Mouse (Mus musculus): ENCODE data around the gene Cav3. TPM values are rescaled to one million over a fixed set of nuclear protein-coding genes. Genes with fewer than 3 reads are reported as not detected.

Cav3 gene
- polyA plus RNA-seq, 1 experiment from 2014 or later: 59.6 TPM

DNA sequence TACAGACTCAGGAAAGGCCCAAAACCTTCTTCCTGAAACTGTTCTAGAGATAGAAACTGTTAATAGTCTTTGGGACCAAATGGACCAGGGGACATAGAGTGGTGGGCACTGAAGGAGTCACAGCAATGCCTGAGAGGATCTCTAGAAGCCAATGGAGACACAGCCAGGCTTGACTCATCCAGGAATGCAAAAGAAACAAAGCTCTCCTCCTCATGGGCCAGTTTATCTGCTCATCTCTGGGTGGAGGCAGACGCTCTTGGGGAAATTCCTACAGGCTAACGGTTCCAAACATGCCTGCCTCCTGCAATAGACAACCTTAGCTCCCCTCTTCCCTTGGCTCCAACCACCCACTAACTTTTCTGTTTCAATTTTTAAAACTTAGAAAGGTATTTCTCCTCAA lies 38.2 kb downstream of the Cav3 start:
- Histone ChIP-seq H3K36me3 (ENCODE audit: control insufficient read depth, insufficient read depth, low read length) (no peaks in the 10 kb centered on the region), H3K9me3 (replicated peaks; ENCODE audit: control insufficient read depth, low read length) (no peaks in the 10 kb centered on the region), H3K4me1 (ENCODE audit: control insufficient read depth, insufficient read depth, low read length) (no peaks in the 10 kb centered on the region), H3K4me2 (no peak overlapping the region), H3K9ac (ENCODE audit: low read depth, low read length) (no peak overlapping the region), H3K27me3 (ENCODE audit: control insufficient read depth, insufficient read depth, low read length) (peaks cover 8% of the 10 kb centered on the region), H3K27ac (ENCODE audit: low read depth, low read length) (no peak overlapping the region), H3K4me3 (ENCODE audit: low read depth, low read length) (no peak overlapping the region)
- no peak for ATAC-seq (replicated peaks; ENCODE audit: insufficient number of reproducible peaks, low FRiP score, low TSS enrichment)
- WGBS (ENCODE audit: insufficient replicate concordance): 37% methylated on average over 2 of the region's 2 CpGs

- Histone ChIP-seq H3K4me2 (no peak overlapping the region), H3K36me3 (ENCODE audit: control insufficient read depth, insufficient read depth, low read length) (no peaks in the 10 kb centered on the region), H3K27ac (ENCODE audit: low read depth, low read length) (no peak overlapping the region), H3K9me3 (replicated peaks; ENCODE audit: control insufficient read depth, low read length) (no peaks in the 10 kb centered on the region), H3K4me1 (ENCODE audit: control insufficient read depth, insufficient read depth, low read length) (no peaks in the 10 kb centered on the region), H3K9ac (ENCODE audit: low read depth, low read length) (no peak overlapping the region), H3K4me3 (ENCODE audit: low read depth, low read length) (no peak overlapping the region), H3K27me3 (ENCODE audit: control insufficient read depth, insufficient read depth, low read length) (peaks cover 6% of the 10 kb centered on the region)
- no peak for ATAC-seq (replicated peaks; ENCODE audit: insufficient number of reproducible peaks, low FRiP score, low TSS enrichment)
- WGBS (ENCODE audit: insufficient replicate concordance): 89% methylated on average over 3 of the region's 3 CpGs
These were observed 39.4 kb downstream of the Cav3 start for GRCm38 (mm10) chr6:112498716-112499115.

DNA sequence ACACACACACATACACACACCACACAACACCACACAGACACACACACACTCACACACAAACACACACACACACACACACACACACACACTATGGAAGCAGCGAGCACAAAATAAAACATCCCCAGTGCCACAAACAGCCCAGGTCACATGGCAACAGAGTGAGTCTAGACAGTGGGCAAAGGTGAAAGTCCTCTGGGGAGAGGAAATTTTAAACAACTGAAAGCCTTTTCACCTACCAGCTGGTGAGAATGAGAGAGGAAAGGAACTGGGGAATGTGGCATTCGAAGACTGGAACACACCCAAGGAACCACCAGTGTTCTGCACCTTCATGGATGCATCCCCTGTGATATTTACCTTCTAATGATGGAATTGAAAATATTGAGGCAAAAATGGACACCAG lies 40.2 kb downstream of the Cav3 start:
- Histone ChIP-seq H3K27ac (ENCODE audit: low read depth, low read length) (no peak overlapping the region), H3K36me3 (ENCODE audit: control insufficient read depth, insufficient read depth, low read length) (no peaks in the 10 kb centered on the region), H3K4me1 (ENCODE audit: control insufficient read depth, insufficient read depth, low read length) (no peaks in the 10 kb centered on the region), H3K9ac (ENCODE audit: low read depth, low read length) (no peak overlapping the region), H3K4me2 (no peak overlapping the region), H3K27me3 (ENCODE audit: control insufficient read depth, insufficient read depth, low read length) (peaks cover 6% of the 10 kb centered on the region), H3K9me3 (replicated peaks; ENCODE audit: control insufficient read depth, low read length) (no peaks in the 10 kb centered on the region), H3K4me3 (ENCODE audit: low read depth, low read length) (no peak overlapping the region)
- no peak for ATAC-seq (replicated peaks; ENCODE audit: insufficient number of reproducible peaks, low FRiP score, low TSS enrichment)
- WGBS (ENCODE audit: insufficient replicate concordance): 72% methylated on average over 2 of the region's 2 CpGs

DNA sequence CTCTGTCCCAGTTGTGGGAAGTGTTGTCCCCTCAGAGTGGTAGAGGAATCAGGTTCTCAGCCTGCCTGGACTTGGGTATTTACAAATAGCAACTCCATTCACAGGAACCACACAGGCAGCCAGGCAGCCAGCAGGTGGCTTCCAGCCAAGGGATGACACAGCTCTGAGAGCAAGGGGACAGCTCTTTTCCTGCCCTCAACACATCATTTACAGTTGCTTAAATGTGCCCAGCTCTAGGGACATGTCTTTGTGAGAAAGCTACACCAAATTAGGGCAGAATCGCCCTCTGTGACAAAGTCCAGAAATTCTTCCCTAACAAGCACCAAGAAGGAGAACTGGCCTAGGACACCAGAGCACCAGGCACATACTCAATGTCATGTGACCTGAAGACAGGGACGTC lies 41.9 kb downstream of the Cav3 start:
- WGBS (ENCODE audit: insufficient replicate concordance): 54% methylated on average over 2 of the region's 2 CpGs
- Histone ChIP-seq H3K27me3 (ENCODE audit: control insufficient read depth, insufficient read depth, low read length) (peaks cover 9% of the 10 kb centered on the region), H3K4me2 (no peak overlapping the region)

DNA sequence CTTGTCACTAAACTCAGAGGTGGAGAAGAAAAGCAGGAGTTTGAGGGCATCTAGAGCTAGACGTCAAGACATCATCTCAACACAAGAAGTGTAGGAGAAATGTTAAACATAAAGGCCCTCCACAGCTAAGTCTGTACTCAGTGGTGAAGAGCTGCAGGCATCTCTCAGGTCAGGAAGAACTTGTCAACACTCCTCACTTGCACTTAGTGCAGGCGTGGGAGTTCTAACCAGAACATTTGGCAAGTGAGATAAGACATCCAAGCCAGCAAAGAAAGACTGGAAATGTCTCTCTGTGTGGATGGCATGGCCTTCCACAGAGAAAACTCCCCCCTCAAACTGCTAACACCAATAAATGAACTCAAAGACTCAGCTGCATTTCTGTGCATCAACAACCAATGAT lies 48.3 kb downstream of the Cav3 start:
- Histone ChIP-seq H3K9ac (ENCODE audit: low read depth, low read length) (no peak overlapping the region), H3K4me2 (no peak overlapping the region), H3K9me3 (replicated peaks; ENCODE audit: control insufficient read depth, low read length) (0 out of 2 replicates have a peak, but pooled peaks cover 2% of the 10 kb centered on the region), H3K4me3 (ENCODE audit: low read depth, low read length) (no peak overlapping the region), H3K36me3 (ENCODE audit: control insufficient read depth, insufficient read depth, low read length) (no peaks in the 10 kb centered on the region), H3K27ac (ENCODE audit: low read depth, low read length) (no peak overlapping the region), H3K4me1 (ENCODE audit: control insufficient read depth, insufficient read depth, low read length) (peaks cover 6% of the 10 kb centered on the region; the same call in 1 of the 2 replicates), H3K27me3 (ENCODE audit: control insufficient read depth, insufficient read depth, low read length) (peaks cover 22% of the 10 kb centered on the region)
- 5% methylated on average over 2 of the region's 2 CpGs for WGBS (ENCODE audit: insufficient replicate concordance)
- ATAC-seq (replicated peaks; ENCODE audit: insufficient number of reproducible peaks, low FRiP score, low TSS enrichment): peak; percentile 77; the same call in 1 of the 2 replicates

More for the DNA sequence above, 41.9 kb downstream of the Cav3 start:
- Histone ChIP-seq H3K36me3 (ENCODE audit: control insufficient read depth, insufficient read depth, low read length) (no peaks in the 10 kb centered on the region), H3K4me3 (ENCODE audit: low read depth, low read length) (no peak overlapping the region), H3K27ac (ENCODE audit: low read depth, low read length) (no peak overlapping the region), H3K9me3 (replicated peaks; ENCODE audit: control insufficient read depth, low read length) (no peaks in the 10 kb centered on the region), H3K9ac (ENCODE audit: low read depth, low read length) (no peak overlapping the region), H3K4me1 (ENCODE audit: control insufficient read depth, insufficient read depth, low read length) (no peaks in the 10 kb centered on the region)
- no peak for ATAC-seq (replicated peaks; ENCODE audit: insufficient number of reproducible peaks, low FRiP score, low TSS enrichment)

DNA sequence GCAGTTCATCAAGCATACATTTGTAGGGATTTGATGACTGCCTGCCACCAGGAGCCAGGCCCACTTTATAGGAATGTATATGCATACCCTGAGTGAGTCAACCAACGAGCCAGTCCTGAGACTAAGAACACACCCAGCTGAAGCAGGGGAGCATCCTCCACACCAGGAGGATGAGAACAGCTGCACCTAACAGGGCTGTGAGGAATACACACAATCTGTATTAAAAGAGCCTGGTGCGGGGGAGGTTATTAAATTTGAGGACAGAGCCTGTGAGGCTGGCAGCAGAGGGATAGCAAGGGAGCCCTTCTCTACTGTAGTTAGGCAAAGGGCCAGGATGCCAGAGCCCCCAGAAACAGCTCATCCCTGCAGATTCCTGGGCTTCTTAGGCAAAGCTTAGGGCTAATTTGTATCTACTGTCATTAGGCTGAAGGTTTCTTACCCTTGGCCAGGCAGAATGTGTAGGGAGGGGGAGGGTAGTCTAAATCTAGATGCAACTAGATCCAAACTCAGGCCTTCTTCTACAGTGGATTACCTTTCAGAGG lies 50.4 kb downstream of the Cav3 start:
- WGBS (ENCODE audit: insufficient replicate concordance): 53% methylated on average over 2 of the region's 2 CpGs
- no peaks in the 10 kb centered on the region for H3K36me3 ChIP-seq (ENCODE audit: control insufficient read depth, insufficient read depth, low read length)
- H3K4me3 ChIP-seq (ENCODE audit: low read depth, low read length): no peak overlapping the region
- no peak overlapping the region for H3K4me2 ChIP-seq
- H3K27me3 ChIP-seq (ENCODE audit: control insufficient read depth, insufficient read depth, low read length): peaks cover 19% of the 10 kb centered on the region
- no peak; the same call in 1 of the 2 replicates for ATAC-seq (replicated peaks; ENCODE audit: insufficient number of reproducible peaks, low FRiP score, low TSS enrichment)
- H3K4me1 ChIP-seq (ENCODE audit: control insufficient read depth, insufficient read depth, low read length): peaks cover 6% of the 10 kb centered on the region; the same call in 1 of the 2 replicates
- H3K27ac ChIP-seq (ENCODE audit: low read depth, low read length): no peak overlapping the region
- 0 out of 2 replicates have a peak, but pooled peaks cover 2% of the 10 kb centered on the region for H3K9me3 ChIP-seq (replicated peaks; ENCODE audit: control insufficient read depth, low read length)
- H3K9ac ChIP-seq (ENCODE audit: low read depth, low read length): no peak overlapping the region

GRCm38 (mm10) chr6:112510346-112510745 lies 51.0 kb downstream of the Cav3 start:
- no peak overlapping the region for H3K4me3 ChIP-seq (ENCODE audit: low read depth, low read length)
- peaks cover 19% of the 10 kb centered on the region for H3K27me3 ChIP-seq (ENCODE audit: control insufficient read depth, insufficient read depth, low read length)
- 50% methylated on average over 4 of the region's 4 CpGs for WGBS (ENCODE audit: insufficient replicate concordance)
- H3K4me2 ChIP-seq: no peak overlapping the region
- no peak for ATAC-seq (replicated peaks; ENCODE audit: insufficient number of reproducible peaks, low FRiP score, low TSS enrichment)
- H3K9ac ChIP-seq (ENCODE audit: low read depth, low read length): no peak overlapping the region
- 0 out of 2 replicates have a peak, but pooled peaks cover 2% of the 10 kb centered on the region for H3K9me3 ChIP-seq (replicated peaks; ENCODE audit: control insufficient read depth, low read length)
- H3K36me3 ChIP-seq (ENCODE audit: control insufficient read depth, insufficient read depth, low read length): no peaks in the 10 kb centered on the region
- peaks cover 6% of the 10 kb centered on the region; the same call in 1 of the 2 replicates for H3K4me1 ChIP-seq (ENCODE audit: control insufficient read depth, insufficient read depth, low read length)
- H3K27ac ChIP-seq (ENCODE audit: low read depth, low read length): no peak overlapping the region

GRCm38 (mm10) chr6:112514591-112514990 lies 55.3 kb downstream of the Cav3 start:
- H3K9me3 ChIP-seq (replicated peaks; ENCODE audit: control insufficient read depth, low read length): no peaks in the 10 kb centered on the region
- no peak overlapping the region for H3K4me2 ChIP-seq
- no peaks in the 10 kb centered on the region for H3K4me1 ChIP-seq (ENCODE audit: control insufficient read depth, insufficient read depth, low read length)
- H3K9ac ChIP-seq (ENCODE audit: low read depth, low read length): no peak overlapping the region
- ATAC-seq (replicated peaks; ENCODE audit: insufficient number of reproducible peaks, low FRiP score, low TSS enrichment): no peak
- H3K36me3 ChIP-seq (ENCODE audit: control insufficient read depth, insufficient read depth, low read length): no peaks in the 10 kb centered on the region
- H3K27ac ChIP-seq (ENCODE audit: low read depth, low read length): no peak overlapping the region
- no peak overlapping the region for H3K4me3 ChIP-seq (ENCODE audit: low read depth, low read length)
- 83% methylated on average over 6 of the region's 6 CpGs for WGBS (ENCODE audit: insufficient replicate concordance)
- peaks cover 26% of the 10 kb centered on the region for H3K27me3 ChIP-seq (ENCODE audit: control insufficient read depth, insufficient read depth, low read length)

- H3K27ac ChIP-seq (ENCODE audit: low read depth, low read length): no peak overlapping the region
- WGBS (ENCODE audit: insufficient replicate concordance): 66% methylated on average over 1 of the region's 1 CpGs
- no peak overlapping the region for H3K4me2 ChIP-seq
- H3K4me3 ChIP-seq (ENCODE audit: low read depth, low read length): no peak overlapping the region
- no peaks in the 10 kb centered on the region for H3K4me1 ChIP-seq (ENCODE audit: control insufficient read depth, insufficient read depth, low read length)
- no peaks in the 10 kb centered on the region for H3K9me3 ChIP-seq (replicated peaks; ENCODE audit: control insufficient read depth, low read length)
- no peak for ATAC-seq (replicated peaks; ENCODE audit: insufficient number of reproducible peaks, low FRiP score, low TSS enrichment)
- H3K27me3 ChIP-seq (ENCODE audit: control insufficient read depth, insufficient read depth, low read length): peaks cover 18% of the 10 kb centered on the region
- H3K9ac ChIP-seq (ENCODE audit: low read depth, low read length): no peak overlapping the region
- no peaks in the 10 kb centered on the region for H3K36me3 ChIP-seq (ENCODE audit: control insufficient read depth, insufficient read depth, low read length)
These were observed 57.2 kb downstream of the Cav3 start for GRCm38 (mm10) chr6:112516496-112516895.
